Mouse (Mus musculus): ENCODE measurements at regions not wholly inside any gene's neighbourhood (a gene's known extent, or its start where the extent isn't known, plus 50 kb on each side); places are given as distances from the start of the nearest gene placed in this dataset.
"Not testable (repeated sequence)": the region's sequence is repeated elsewhere in the genome, so short reads cannot be mapped to it uniquely, and the experiment has no call there.

DNA sequence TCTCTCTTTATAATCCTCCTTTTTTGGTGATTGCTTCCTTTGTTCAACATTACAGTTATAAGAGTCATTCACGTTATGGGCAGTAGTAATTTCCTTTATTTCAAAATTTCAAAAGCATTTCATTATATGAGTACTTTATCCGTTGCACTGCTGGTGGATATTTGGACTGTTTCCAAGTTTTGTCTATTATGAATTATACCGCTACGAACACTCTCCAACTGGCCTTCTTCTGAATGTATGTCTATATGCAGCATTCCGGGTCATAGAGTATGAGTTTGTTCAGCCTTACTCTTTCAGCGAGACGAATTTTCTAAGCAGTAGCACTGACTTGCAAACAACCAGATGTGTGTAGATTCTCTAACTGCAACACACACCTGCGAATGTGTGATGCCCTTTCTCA lies 57.8 kb downstream of the Dusp6 start:
- Histone ChIP-seq H3K27ac (ENCODE audit: insufficient read depth, low read depth, low read length) (no peak overlapping the region), H3K4me1 (ENCODE audit: control insufficient read depth, insufficient read depth, low read length) (no peaks in the 10 kb centered on the region), H3K4me3 (ENCODE audit: insufficient read depth, low read length) (no peak overlapping the region)
- TF ChIP-seq CTCF (IDR thresholded peaks at IDR 0.05; ENCODE audit: low read depth, low read length) (no peak), POLR2A (IDR thresholded peaks at IDR 0.05; ENCODE audit: borderline replicate concordance, low read depth, low read length) (no peak)

DNA sequence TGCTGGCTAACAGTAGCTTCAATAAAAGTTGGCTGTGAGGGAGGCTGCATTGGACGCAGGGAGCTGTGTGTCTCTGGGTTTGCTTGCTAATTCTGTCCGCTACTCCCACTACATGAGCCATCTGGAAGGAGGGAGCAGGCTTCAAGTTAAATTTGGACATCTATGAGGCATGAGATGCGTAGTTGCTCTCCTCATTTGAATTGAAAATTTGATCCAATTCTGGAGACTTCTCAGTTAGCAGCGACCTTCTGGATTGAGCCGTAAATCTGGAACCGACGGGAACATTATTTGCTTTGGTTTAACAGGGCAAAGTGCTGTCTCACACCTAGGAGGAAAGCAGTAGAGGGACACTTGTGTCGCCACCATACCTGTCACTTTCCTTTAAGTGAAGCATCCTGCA lies 60.3 kb downstream of the Dusp6 start:
- TF ChIP-seq CTCF (IDR thresholded peaks at IDR 0.05; ENCODE audit: low read depth, low read length): no peak
- no peak for TF ChIP-seq POLR2A (IDR thresholded peaks at IDR 0.05; ENCODE audit: borderline replicate concordance, low read depth, low read length)
- Histone ChIP-seq H3K4me3 (ENCODE audit: insufficient read depth, low read length) (no peak overlapping the region), H3K4me1 (ENCODE audit: control insufficient read depth, insufficient read depth, low read length) (no peaks in the 10 kb centered on the region), H3K27ac (ENCODE audit: insufficient read depth, low read depth, low read length) (no peak overlapping the region)

DNA sequence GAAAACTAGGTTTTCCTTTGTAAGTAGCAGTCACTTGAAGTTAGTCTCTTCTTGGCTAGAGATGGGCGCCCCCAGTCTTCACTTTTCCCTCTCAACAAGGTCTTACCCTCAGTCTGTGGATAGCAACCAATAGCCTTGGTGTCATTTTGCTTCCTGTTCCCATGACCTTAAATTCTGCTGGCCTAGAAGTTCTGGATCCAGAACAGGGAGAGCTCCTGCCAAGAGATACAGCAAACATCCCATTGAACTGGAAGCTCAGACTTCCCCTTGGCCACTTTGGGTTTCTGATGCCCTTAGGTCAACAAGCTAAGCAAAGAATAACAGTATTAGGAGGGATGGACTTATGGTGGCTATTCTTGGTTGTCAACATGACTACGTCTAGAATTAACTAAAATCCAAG lies 64.5 kb downstream of the Dusp6 start:
- no peak overlapping the region for H3K4me3 ChIP-seq (ENCODE audit: insufficient read depth, low read length)
- TF ChIP-seq CTCF (IDR thresholded peaks at IDR 0.05; ENCODE audit: low read depth, low read length): no peak
- TF ChIP-seq POLR2A (IDR thresholded peaks at IDR 0.05; ENCODE audit: borderline replicate concordance, low read depth, low read length): no peak

DNA sequence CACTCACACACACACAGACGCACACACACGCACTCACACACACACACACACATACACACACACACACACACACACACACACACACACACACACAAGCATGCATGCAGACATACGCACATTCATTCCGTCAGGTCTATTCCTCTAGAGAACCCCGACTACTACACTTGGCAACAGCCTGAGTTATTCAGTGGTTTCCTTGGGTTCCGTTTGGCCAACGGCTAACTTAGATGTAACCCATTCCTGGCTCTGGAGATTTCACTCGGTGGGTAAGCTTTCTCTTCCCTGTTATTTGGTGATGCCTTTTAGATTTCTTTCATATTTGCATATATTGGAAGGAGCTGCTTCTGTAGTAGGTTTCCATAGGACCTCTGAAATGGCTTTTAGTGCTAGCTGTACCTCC lies 65.5 kb downstream of the Dusp6 start:
- no peak for TF ChIP-seq POLR2A (IDR thresholded peaks at IDR 0.05; ENCODE audit: borderline replicate concordance, low read depth, low read length)
- TF ChIP-seq CTCF (IDR thresholded peaks at IDR 0.05; ENCODE audit: low read depth, low read length): no peak
- H3K4me1 ChIP-seq (ENCODE audit: control insufficient read depth, insufficient read depth, low read length): peaks cover 14% of the 10 kb centered on the region
- no peak overlapping the region for H3K27ac ChIP-seq (ENCODE audit: insufficient read depth, low read depth, low read length)
- no peak overlapping the region for H3K4me3 ChIP-seq (ENCODE audit: insufficient read depth, low read length)

More for the DNA sequence above, 64.5 kb downstream of the Dusp6 start:
- Histone ChIP-seq H3K27ac (ENCODE audit: insufficient read depth, low read depth, low read length) (no peak overlapping the region), H3K4me1 (ENCODE audit: control insufficient read depth, insufficient read depth, low read length) (peaks cover 8% of the 10 kb centered on the region)

DNA sequence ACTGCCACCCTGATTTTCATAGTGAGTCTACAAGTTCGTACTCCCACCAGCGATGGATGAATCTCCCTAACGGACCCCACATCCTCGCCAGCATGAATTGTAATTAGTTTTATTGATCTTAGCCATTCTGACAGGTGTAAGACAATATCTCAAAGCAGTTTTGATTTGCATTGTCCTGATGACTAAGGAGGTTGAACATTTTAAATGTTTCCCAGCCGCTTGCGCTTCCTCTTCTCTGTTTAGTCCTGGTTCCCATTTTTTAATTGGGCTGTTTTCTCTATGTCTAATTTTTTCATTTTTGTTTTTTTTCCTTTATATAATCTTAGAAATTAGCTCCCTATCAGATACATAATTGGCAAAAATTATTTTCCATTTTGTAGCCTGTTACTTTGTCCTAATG lies 66.4 kb downstream of the Dusp6 start:
- TF ChIP-seq POLR2A (IDR thresholded peaks at IDR 0.05; ENCODE audit: borderline replicate concordance, low read depth, low read length) (no peak), CTCF (IDR thresholded peaks at IDR 0.05; ENCODE audit: low read depth, low read length) (no peak)

DNA sequence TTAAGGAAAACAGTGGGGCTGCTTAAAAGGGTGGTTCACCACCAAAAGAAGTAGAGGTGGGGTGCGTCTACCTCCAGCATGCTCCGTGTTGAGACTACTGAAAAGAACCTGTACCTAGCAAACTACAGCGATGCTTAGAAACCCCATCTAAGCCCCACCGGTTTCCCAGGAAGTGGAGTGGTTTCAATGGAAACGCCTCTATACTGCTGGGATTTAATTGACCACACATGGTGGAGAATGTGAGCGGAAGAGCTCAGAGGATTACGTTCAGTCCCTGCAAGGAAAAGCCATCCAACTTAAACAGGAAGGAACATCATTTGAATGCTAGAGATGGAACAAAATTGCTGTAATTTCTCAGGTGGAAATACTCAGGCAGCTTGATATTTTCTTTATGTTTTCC lies 67.5 kb downstream of the Dusp6 start:
- no peak for TF ChIP-seq POLR2A (IDR thresholded peaks at IDR 0.05; ENCODE audit: borderline replicate concordance, low read depth, low read length)
- TF ChIP-seq CTCF (IDR thresholded peaks at IDR 0.05; ENCODE audit: low read depth, low read length): no peak

More for the DNA sequence above, 66.4 kb downstream of the Dusp6 start:
- Histone ChIP-seq H3K27ac (ENCODE audit: insufficient read depth, low read depth, low read length) (no peak overlapping the region), H3K4me3 (ENCODE audit: insufficient read depth, low read length) (no peak overlapping the region), H3K4me1 (ENCODE audit: control insufficient read depth, insufficient read depth, low read length) (peaks cover 14% of the 10 kb centered on the region)

DNA sequence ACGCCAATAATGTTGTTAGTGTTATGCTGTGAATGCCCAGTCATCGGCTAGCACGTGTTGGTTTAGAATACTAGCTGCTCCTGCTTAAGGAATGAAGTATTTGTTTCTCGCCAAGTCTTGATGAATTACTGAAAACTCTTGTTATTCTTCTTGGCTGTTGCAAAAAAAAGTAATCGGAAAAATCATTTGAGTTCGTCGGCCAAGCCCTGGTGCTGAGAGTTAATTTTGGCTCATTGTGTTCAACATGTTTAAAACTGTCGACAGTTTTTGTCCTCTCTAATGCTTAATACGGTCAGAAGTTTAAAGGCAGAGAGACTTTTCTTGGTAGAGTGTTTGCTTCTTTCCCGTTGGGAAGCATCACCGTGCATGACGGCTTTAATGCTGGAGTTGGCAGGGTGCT lies 68.8 kb downstream of the Dusp6 start:
- H3K4me1 ChIP-seq (ENCODE audit: control insufficient read depth, insufficient read depth, low read length): peaks cover 14% of the 10 kb centered on the region
- H3K27ac ChIP-seq (ENCODE audit: insufficient read depth, low read depth, low read length): no peak overlapping the region
- no peak for TF ChIP-seq CTCF (IDR thresholded peaks at IDR 0.05; ENCODE audit: low read depth, low read length)
- TF ChIP-seq POLR2A (IDR thresholded peaks at IDR 0.05; ENCODE audit: borderline replicate concordance, low read depth, low read length): no peak
- H3K4me3 ChIP-seq (ENCODE audit: insufficient read depth, low read length): no peak overlapping the region

More for the DNA sequence above, 67.5 kb downstream of the Dusp6 start:
- Histone ChIP-seq H3K4me1 (ENCODE audit: control insufficient read depth, insufficient read depth, low read length) (peaks cover 14% of the 10 kb centered on the region), H3K27ac (ENCODE audit: insufficient read depth, low read depth, low read length) (no peak overlapping the region), H3K4me3 (ENCODE audit: insufficient read depth, low read length) (no peak overlapping the region)

DNA sequence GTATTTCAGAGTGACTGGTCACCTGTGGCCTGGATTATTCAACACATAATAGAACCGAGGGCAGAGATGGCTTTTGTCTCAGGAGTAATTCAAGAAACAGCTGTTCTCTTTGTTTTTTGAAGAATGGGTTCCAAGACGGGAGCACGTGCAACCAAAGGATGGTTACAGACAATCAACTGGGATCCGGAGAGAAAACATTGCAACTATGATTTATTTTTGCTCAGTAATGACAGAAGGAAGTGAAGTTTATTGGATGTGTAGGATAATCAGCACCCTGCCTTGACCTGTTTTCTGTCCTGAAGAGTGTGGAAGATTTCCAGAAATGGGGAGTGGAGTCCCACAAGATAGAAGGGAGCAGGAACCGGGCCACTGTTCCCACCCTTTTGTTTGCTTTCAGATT lies 70.8 kb downstream of the Dusp6 start:
- no peak overlapping the region for H3K4me3 ChIP-seq (ENCODE audit: insufficient read depth, low read length)
- TF ChIP-seq CTCF (IDR thresholded peaks at IDR 0.05; ENCODE audit: low read depth, low read length) (no peak), POLR2A (IDR thresholded peaks at IDR 0.05; ENCODE audit: borderline replicate concordance, low read depth, low read length) (no peak)
- no peak overlapping the region for H3K27ac ChIP-seq (ENCODE audit: insufficient read depth, low read depth, low read length)
- peaks cover 14% of the 10 kb centered on the region for H3K4me1 ChIP-seq (ENCODE audit: control insufficient read depth, insufficient read depth, low read length)

DNA sequence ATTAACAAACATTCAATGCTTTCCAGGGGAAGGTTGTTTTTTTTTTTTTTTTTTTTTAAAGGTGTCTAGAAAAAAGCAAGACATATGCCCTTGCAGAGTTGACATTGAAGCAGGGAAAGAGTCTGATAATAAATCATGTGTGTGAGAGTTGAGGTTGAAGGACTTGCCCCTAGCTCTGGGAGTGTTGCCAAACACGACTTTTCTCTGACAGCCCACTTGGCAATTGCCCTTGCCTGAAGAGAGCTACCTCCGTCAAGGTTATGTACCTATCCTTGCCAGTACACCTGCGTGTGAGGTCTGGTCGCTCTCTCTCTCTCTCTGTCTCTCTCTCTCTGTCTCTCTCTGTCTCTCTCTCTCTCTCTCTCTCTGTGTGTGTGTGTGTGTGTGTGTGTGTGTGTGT lies 73.1 kb downstream of the Dusp6 start:
- no peak for TF ChIP-seq CTCF (IDR thresholded peaks at IDR 0.05; ENCODE audit: low read depth, low read length)
- TF ChIP-seq POLR2A (IDR thresholded peaks at IDR 0.05; ENCODE audit: borderline replicate concordance, low read depth, low read length): no peak
- no peak overlapping the region for H3K27ac ChIP-seq (ENCODE audit: insufficient read depth, low read depth, low read length)
- H3K4me3 ChIP-seq (ENCODE audit: insufficient read depth, low read length): no peak overlapping the region
- peaks cover 10% of the 10 kb centered on the region for H3K4me1 ChIP-seq (ENCODE audit: control insufficient read depth, insufficient read depth, low read length)

DNA sequence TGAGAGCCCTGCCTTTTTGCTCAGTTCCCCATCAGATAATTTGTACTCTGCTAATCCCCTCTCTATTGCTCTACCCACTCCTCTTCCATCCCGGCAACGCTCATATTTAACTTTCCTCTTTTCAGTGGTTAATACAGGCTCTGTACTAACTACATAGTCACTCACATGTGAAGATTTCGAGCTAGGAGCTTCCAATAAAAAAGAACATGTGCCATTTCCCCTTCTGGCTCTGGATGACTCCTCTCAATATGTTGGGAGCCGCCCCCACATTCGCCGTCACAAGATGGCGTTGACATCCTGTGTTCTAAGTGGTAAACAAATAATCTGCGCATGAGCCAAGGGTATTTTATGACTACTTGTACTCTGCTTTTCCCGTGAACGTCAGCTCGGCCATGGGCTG lies 75.8 kb downstream of the Dusp6 start:
- H3K4me1 ChIP-seq (ENCODE audit: control insufficient read depth, insufficient read depth, low read length); H3K4me3 ChIP-seq (ENCODE audit: insufficient read depth, low read length); H3K27ac ChIP-seq (ENCODE audit: insufficient read depth, low read depth, low read length): not testable (repeated sequence)

DNA sequence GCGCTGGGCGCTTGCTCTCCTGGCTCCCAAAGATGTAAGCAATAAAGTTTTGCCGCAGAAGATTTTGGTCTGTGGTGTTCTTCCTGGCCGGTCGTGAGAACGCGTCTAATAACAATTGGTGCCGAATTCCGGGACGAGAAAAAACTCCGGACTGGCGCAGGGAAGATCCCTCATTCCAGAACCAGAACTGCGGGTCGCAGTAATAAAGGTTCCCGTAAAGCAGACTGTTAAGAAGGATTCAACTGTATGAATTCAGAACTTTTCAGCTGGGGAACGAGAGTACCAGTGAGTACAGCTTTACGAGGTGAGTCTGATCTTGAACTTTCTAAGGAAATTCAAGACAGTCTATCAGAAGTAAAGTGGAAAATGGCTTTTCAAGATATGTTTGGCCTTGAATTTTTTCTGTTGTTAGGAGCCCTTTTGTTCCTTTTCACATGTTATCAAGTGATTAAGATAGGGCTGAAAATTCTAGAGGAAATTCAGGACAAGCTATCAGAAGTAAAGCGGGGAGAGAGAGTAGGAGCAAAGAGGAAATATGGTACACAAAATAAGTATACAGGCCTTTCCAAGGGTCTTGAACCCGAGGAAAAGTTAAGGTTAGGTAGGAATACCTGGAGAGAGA lies 76.4 kb downstream of the Dusp6 start:
- H3K27ac ChIP-seq (ENCODE audit: insufficient read depth, low read depth, low read length); H3K4me1 ChIP-seq (ENCODE audit: control insufficient read depth, insufficient read depth, low read length): not testable (repeated sequence)

DNA sequence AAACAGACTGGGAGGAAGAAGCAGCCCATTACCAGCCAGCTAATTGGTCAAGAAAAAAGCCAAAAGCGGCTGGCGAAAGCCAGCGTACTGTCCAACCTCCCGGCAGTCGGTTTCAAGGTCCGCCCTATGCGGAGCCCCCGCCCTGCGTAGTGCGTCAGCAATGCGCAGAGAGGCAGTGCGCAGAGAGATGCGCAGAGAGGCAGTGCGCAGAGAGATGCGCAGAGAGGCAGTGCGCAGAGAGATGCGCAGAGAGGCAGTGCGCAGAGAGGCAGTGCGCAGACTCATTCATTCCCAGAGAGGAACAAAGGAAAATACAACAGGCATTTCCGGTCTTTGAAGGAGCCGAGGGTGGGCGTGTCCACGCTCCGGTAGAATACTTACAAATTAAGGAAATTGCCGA lies 77.0 kb downstream of the Dusp6 start:
- not testable (repeated sequence) for H3K4me3 ChIP-seq (ENCODE audit: insufficient read depth, low read length); H3K27ac ChIP-seq (ENCODE audit: insufficient read depth, low read depth, low read length); H3K4me1 ChIP-seq (ENCODE audit: control insufficient read depth, insufficient read depth, low read length)

More for the DNA sequence above, 76.4 kb downstream of the Dusp6 start:
- H3K4me3 ChIP-seq (ENCODE audit: insufficient read depth, low read length): not testable (repeated sequence)

Measured in bone marrow macrophage, adult 2 months (primary cell).